Mouse (Mus musculus) lung, adult 2 months (tissue): Measurements from ENCODE around the gene Necab2.

Source experiments
- CTCF ChIP-seq: fragments of 200-500 bp; IDR thresholded peaks from 2 replicates; pipeline ENCODE4 v1.5.1; 2011; ENCODE audit warnings: mild to moderate bottlenecking, low read length, control low read depth; ENCODE audit not compliant: insufficient read depth
- POLR2A ChIP-seq: fragments of 200-500 bp; IDR thresholded peaks from 2 replicates; pipeline ENCODE4 v1.6.1; 2011; ENCODE audit warnings: low read depth, mild to moderate bottlenecking, control low read depth, low read length, borderline replicate concordance; ENCODE audit errors: extremely low read depth

- TF ChIP-seq CTCF, result no peak
- TF ChIP-seq POLR2A, result no peak
Observed at GRCm38 (mm10) chr8:119516674-119517073, 70.2 kb downstream of the Necab2 start.
